10 mouse cellular contexts compared by ENCODE assay signal in genomic region chr2:115514831-115515428, GRCm38 (mm10).
A peak's percentile ranks its signal among the peaks of the same experiment; 100 is the strongest.
DNase-seq lines count a peak whose midpoint lies in the region; ATAC-seq and TF ChIP-seq lines count a peak whose summit lies in the region.
"Had no signal": no experiment of that assay in that cellular context is flagged by ENCODE, and none has a peak within 500 bp of the region (broad histone marks: within the 10 kb centered on the region; RNA-seq: fewer than 3 reads in every experiment).

No protein-coding gene starts in this region.

- no peak overlapping the region for H3K27ac ChIP-seq in ES-E14 (ENCODE audit: insufficient read depth, low read depth, low read length, poor library complexity, severe bottlenecking)
- H3K27ac ChIP-seq in layer of hippocampus, adult 2 months = no peak overlapping the region
- H3K27ac ChIP-seq: embryonic facial prominence, embryonic 13.5 days; macrophage had no signal

- TF ChIP-seq CTCF in layer of hippocampus, adult 2 months (conservative IDR thresholded peaks at IDR 0.05) = peak; percentile 85

- in situ Hi-C loops in ES-E14 (cut with MboI; ENCODE audit: low sequenced_read_pairs in 2 of 2, unreplicated experiment in 2 of 2) = no loop called here

- no peak overlapping the region for H3K4me3 ChIP-seq in ES-E14 (ENCODE audit: insufficient read depth in 1 of 2, low read depth in 1 of 2, low read length in 2 of 2, poor library complexity in 1 of 2, severe bottlenecking in 1 of 2)
- H3K4me3 ChIP-seq in layer of hippocampus, adult 2 months = peak overlapping the region; percentile 14; the same call in 1 of the 2 replicates
- H3K4me3 ChIP-seq: embryonic facial prominence, embryonic 13.5 days had no signal

- ATAC-seq in megakaryocyte-erythroid progenitor cell, adult 5-6 weeks (replicated peaks; ENCODE audit: low FRiP score, low TSS enrichment, poor library complexity, severe bottlenecking) = peak; percentile 61; the same call in 1 of the 2 replicates
- no peak for ATAC-seq in erythroblast, adult 5-6 weeks (replicated peaks; ENCODE audit: low FRiP score, poor library complexity, severe bottlenecking)

- peak; percentile 20 for DNase-seq in A20 (ENCODE audit: low read depth, low spot score)
- DNase-seq in ES-E14 (ENCODE audit: low read depth, low spot score) = no peak
- peak; percentile 72 for DNase-seq in embryo, embryonic 9.5 days (ENCODE audit: extremely low spot score)
- peak; percentile 41 for DNase-seq in heart, postnatal 4 days
- peak; percentile 13 to 29 for DNase-seq in layer of hippocampus, adult 2 months (ENCODE audit: low spot score in 2 of 2)
- DNase-seq in testis, postnatal 14 days (ENCODE audit: low spot score) = no peak

- 0 out of 4 replicates have a peak, but pooled peaks cover 0 to 2% of the 10 kb centered on the region in 2 experiments for H3K4me1 ChIP-seq in ES-E14 (ENCODE audit: control insufficient read depth in 2 of 2, insufficient read depth in 2 of 2, low read length in 2 of 2, poor library complexity in 1 of 2)

- H3K36me3 ChIP-seq in ES-E14 (ENCODE audit: control insufficient read depth, insufficient read depth, low read length, poor library complexity, severe bottlenecking) = no peaks in the 10 kb centered on the region
- H3K36me3 ChIP-seq: embryonic facial prominence, embryonic 13.5 days had no signal

- H3K9me3 ChIP-seq in ES-E14 (ENCODE audit: control insufficient read depth, insufficient read depth, low read depth, low read length) = no peaks in the 10 kb centered on the region
- H3K9me3 ChIP-seq: embryonic facial prominence, embryonic 13.5 days had no signal

- no peak overlapping the region for H3K9ac ChIP-seq in ES-E14 (ENCODE audit: insufficient read depth, low read depth, low read length, poor library complexity, severe bottlenecking)
- H3K9ac ChIP-seq: embryonic facial prominence, embryonic 13.5 days had no signal

TF ChIP-seq in ES-E14, 5 proteins besides CTCF, POLR2A, EP300 and RAD21:
- no peak for TF ChIP-seq HCFC1 (IDR thresholded peaks at IDR 0.05; ENCODE audit: borderline replicate concordance, insufficient read depth, low read length)
- TF ChIP-seq ZC3H11A (IDR thresholded peaks at IDR 0.05; ENCODE audit: borderline replicate concordance, low read depth, low read length) = peak; percentile 59; the same call in 1 of the 2 replicates

Comparison
In these comparisons a context has a peak if more than half of its experiments do, and no peak if none do; other contexts are left out.
1. DNase-seq: peak in A20 (single experiment), embryo, embryonic 9.5 days (single experiment), heart, postnatal 4 days (single experiment) and layer of hippocampus, adult 2 months (2 of 2); none in ES-E14 (single experiment) and testis, postnatal 14 days (single experiment).